Mouse (Mus musculus): ENCODE data around the gene Rbms3. TPM values are rescaled to one million over a fixed set of nuclear protein-coding genes. Genes with fewer than 3 reads are reported as not detected.

The Rbms3 gene
- polyA plus RNA-seq, 1 experiment from 2014 or later, result 117 TPM

- Histone ChIP-seq H3K27me3 (ENCODE audit: insufficient read depth, low read length) (no peaks in the 10 kb centered on the region), H3K4me2 (no peak overlapping the region), H3K9ac (no peak overlapping the region), H3K4me1 (ENCODE audit: insufficient read depth) (no peaks in the 10 kb centered on the region), H3K4me3 (ENCODE audit: low read depth, low read length) (no peak overlapping the region), H3K36me3 (ENCODE audit: insufficient read depth) (no peaks in the 10 kb centered on the region), H3K9me3 (ENCODE audit: low read depth, low read length) (no peaks in the 10 kb centered on the region), H3K27ac (ENCODE audit: low read depth) (no peak overlapping the region)
- DNase-seq (no peak), ATAC-seq (ENCODE audit: insufficient read depth) (no peak)
- 81% methylated on average over 5 of the region's 5 CpGs for WGBS
- TF ChIP-seq CTCF (IDR thresholded peaks at IDR 0.05; ENCODE audit: low read depth), result no peak
Measured at GRCm38 (mm10) chr9:117259614-117260013, 370.1 kb downstream of the Rbms3 start.

GRCm38 (mm10) chr9:117253361-117253760 lies 376.4 kb downstream of the Rbms3 start:
- Histone ChIP-seq H3K4me2 (peak overlapping the region; percentile 69), H3K27me3 (ENCODE audit: insufficient read depth, low read length) (no peaks in the 10 kb centered on the region), H3K36me3 (ENCODE audit: insufficient read depth) (no peaks in the 10 kb centered on the region), H3K4me3 (ENCODE audit: low read depth, low read length) (peak overlapping the region; percentile 53), H3K9me3 (ENCODE audit: low read depth, low read length) (no peaks in the 10 kb centered on the region), H3K9ac (peak overlapping the region; percentile 80), H3K4me1 (ENCODE audit: insufficient read depth) (peaks cover 6% of the 10 kb centered on the region; the same call in 1 of the 2 replicates), H3K27ac (ENCODE audit: low read depth) (peak overlapping the region; percentile 30; the same call in 1 of the 2 replicates)
- no peak for ATAC-seq (ENCODE audit: insufficient read depth)
- DNase-seq, result peak; percentile 70
- no peak for TF ChIP-seq CTCF (IDR thresholded peaks at IDR 0.05; ENCODE audit: low read depth)
- 13% methylated on average over 11 of the region's 11 CpGs for WGBS

- DNase-seq (peak; percentile 84), ATAC-seq (ENCODE audit: insufficient read depth) (peak; percentile 87)
- WGBS, result 0% methylated on average over 10 of the region's 10 CpGs
- TF ChIP-seq CTCF (IDR thresholded peaks at IDR 0.05; ENCODE audit: low read depth), result no peak
- H3K36me3 ChIP-seq (ENCODE audit: insufficient read depth), result no peaks in the 10 kb centered on the region
- H3K9me3 ChIP-seq (ENCODE audit: low read depth, low read length), result no peaks in the 10 kb centered on the region
- H3K9ac ChIP-seq, result peak overlapping the region; percentile 80
- peaks cover 13% of the 10 kb centered on the region; the same call in 1 of the 2 replicates for H3K4me1 ChIP-seq (ENCODE audit: insufficient read depth)
- H3K4me3 ChIP-seq (ENCODE audit: low read depth, low read length), result peak overlapping the region; percentile 53
- peak overlapping the region; percentile 87 for H3K27ac ChIP-seq (ENCODE audit: low read depth)
- no peaks in the 10 kb centered on the region for H3K27me3 ChIP-seq (ENCODE audit: insufficient read depth, low read length)
- H3K4me2 ChIP-seq, result peak overlapping the region; percentile 69
Measured at GRCm38 (mm10) chr9:117252411-117252861, 377.3 kb downstream of the Rbms3 start.

GRCm38 (mm10) chr9:117251521-117252368 lies 378.0 kb downstream of the Rbms3 start:
- H3K4me2 ChIP-seq, result peak overlapping the region; percentile 69
- no peaks in the 10 kb centered on the region for H3K36me3 ChIP-seq (ENCODE audit: insufficient read depth)
- no peak for TF ChIP-seq CTCF (IDR thresholded peaks at IDR 0.05; ENCODE audit: low read depth)
- H3K9me3 ChIP-seq (ENCODE audit: low read depth, low read length), result no peaks in the 10 kb centered on the region
- ATAC-seq (ENCODE audit: insufficient read depth), result peak; percentile 33; the same call in 1 of the 2 replicates
- peak overlapping the region; percentile 53 for H3K4me3 ChIP-seq (ENCODE audit: low read depth, low read length)
- no peaks in the 10 kb centered on the region for H3K27me3 ChIP-seq (ENCODE audit: insufficient read depth, low read length)
- H3K27ac ChIP-seq (ENCODE audit: low read depth), result peak overlapping the region; percentile 87
- DNase-seq, result peak; percentile 67
- under 1% methylated on average over 29 of the region's 29 CpGs for WGBS
- peak overlapping the region; percentile 80 for H3K9ac ChIP-seq
- peaks cover 17% of the 10 kb centered on the region for H3K4me1 ChIP-seq (ENCODE audit: insufficient read depth)

- Histone ChIP-seq H3K4me3 (ENCODE audit: low read depth, low read length) (peak overlapping the region; percentile 53), H3K27ac (ENCODE audit: low read depth) (peak overlapping the region; percentile 87), H3K9me3 (ENCODE audit: low read depth, low read length) (no peaks in the 10 kb centered on the region), H3K36me3 (ENCODE audit: insufficient read depth) (no peaks in the 10 kb centered on the region), H3K4me2 (peak overlapping the region; percentile 69), H3K27me3 (ENCODE audit: insufficient read depth, low read length) (no peaks in the 10 kb centered on the region), H3K9ac (peak overlapping the region; percentile 80), H3K4me1 (ENCODE audit: insufficient read depth) (peaks cover 25% of the 10 kb centered on the region)
- WGBS, result 7% methylated on average over 2 of the region's 2 CpGs
- ATAC-seq (ENCODE audit: insufficient read depth), result no peak
- peak; percentile 51 for DNase-seq
- TF ChIP-seq CTCF (IDR thresholded peaks at IDR 0.05; ENCODE audit: low read depth), result no peak
Measured at GRCm38 (mm10) chr9:117250831-117251165, 378.9 kb downstream of the Rbms3 start.

- H3K36me3 ChIP-seq (ENCODE audit: insufficient read depth), result no peaks in the 10 kb centered on the region
- peaks cover 25% of the 10 kb centered on the region for H3K4me1 ChIP-seq (ENCODE audit: insufficient read depth)
- peak overlapping the region; percentile 80 for H3K9ac ChIP-seq
- peak; percentile 49 for DNase-seq
- no peak for ATAC-seq (ENCODE audit: insufficient read depth)
- peak overlapping the region; percentile 87 for H3K27ac ChIP-seq (ENCODE audit: low read depth)
- peak overlapping the region; percentile 69 for H3K4me2 ChIP-seq
- H3K27me3 ChIP-seq (ENCODE audit: insufficient read depth, low read length), result no peaks in the 10 kb centered on the region
- 11% methylated on average over 13 of the region's 13 CpGs for WGBS
- H3K9me3 ChIP-seq (ENCODE audit: low read depth, low read length), result no peaks in the 10 kb centered on the region
- peak overlapping the region; percentile 53 for H3K4me3 ChIP-seq (ENCODE audit: low read depth, low read length)
- TF ChIP-seq CTCF (IDR thresholded peaks at IDR 0.05; ENCODE audit: low read depth), result no peak
Measured at GRCm38 (mm10) chr9:117250036-117250830, 379.5 kb downstream of the Rbms3 start.

Data from lung, embryonic 14.5 days (tissue).